Mouse (Mus musculus) adrenal gland, adult 18-20 months (tissue): ENCODE measurements at regions not wholly inside any gene's neighbourhood (a gene's known extent, or its start where the extent isn't known, plus 50 kb on each side); places are given as distances from the start of the nearest gene placed in this dataset.

ENCODE experiments used
- DNase-seq, 2 experiments: peaks; one replicate each; pipeline ENCODE4 v3.0.0; 2021 to 2022; ENCODE audit warnings: low spot score in 2 of 2

- no peak for DNase-seq
These were observed 63.7 kb upstream of the Gm773 start for GRCm38 (mm10) chrX:56276348-56276747.

DNA sequence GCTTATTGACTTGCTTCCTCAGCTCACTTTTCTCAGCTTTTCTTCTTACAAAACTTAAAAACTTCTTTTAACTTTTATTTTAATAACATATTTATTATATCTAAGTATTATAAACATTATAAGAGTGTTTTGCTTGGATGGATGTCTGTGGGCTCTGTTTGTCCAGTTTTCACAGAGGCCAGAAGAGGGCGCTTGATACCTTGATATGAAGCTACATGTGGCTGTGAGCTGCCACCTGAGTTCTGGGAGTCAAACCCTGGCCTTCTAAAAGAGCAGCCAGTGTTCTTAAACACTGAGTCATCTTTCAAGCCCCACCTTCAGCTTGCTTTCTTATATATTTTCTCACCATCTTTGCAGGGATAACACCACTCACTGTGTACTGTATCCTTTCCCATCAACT lies 61.5 kb upstream of the Gm773 start:
- DNase-seq, result peak in 1 of 2 experiments; percentile 16

GRCm38 (mm10) chrX:56269706-56270105 lies 57.0 kb upstream of the Gm773 start:
- DNase-seq, result no peak
